Mouse (Mus musculus) forebrain, embryonic 14.5 days (tissue): Measurements from ENCODE around the gene Btbd35f30. TPM values are rescaled to one million over a fixed set of nuclear protein-coding genes. Genes with fewer than 3 reads are reported as not detected.
"Not testable (repeated sequence)": the region's sequence is repeated elsewhere in the genome, so short reads cannot be mapped to it uniquely, and the experiment has no call there.

Experiments
- ATAC-seq: fragments of 200-750 bp; cut with Nextera tagmentation; 2 replicates; pipeline ENCODE4 v1.8.0; 2017; ENCODE audit warnings: mild to moderate bottlenecking, moderate library complexity
- DNase-seq: peaks from one replicate; pipeline ENCODE4 v3.0.0-alpha.2; 2015; ENCODE audit warnings: low spot score
- H3K27ac ChIP-seq: fragments of 300-500 bp; sonication (generic); 2 replicates; pipeline ENCODE4 v1.5.1; 2014; ENCODE audit warnings: low read depth, mild to moderate bottlenecking, control low read depth, low read length, moderate library complexity
- H3K27me3 ChIP-seq: fragments of 300-500 bp; sonication (generic); replicated peaks from 2 replicates; pipeline ENCODE4 v1.6.1; 2014; ENCODE audit warnings: low read length, control low read depth, mixed read lengths; ENCODE audit not compliant: control insufficient read depth, insufficient read depth
- H3K36me3 ChIP-seq: fragments of 300-500 bp; sonication (generic); 2 replicates; pipeline ENCODE4 v1.6.1; 2014; ENCODE audit warnings: low read length, control low read depth; ENCODE audit not compliant: control insufficient read depth, insufficient read depth
- H3K4me1 ChIP-seq: fragments of 300-500 bp; sonication (generic); 2 replicates; pipeline ENCODE4 v1.6.1; 2014; ENCODE audit warnings: antibody characterized with exemption, low read length, control low read depth; ENCODE audit not compliant: control insufficient read depth, insufficient read depth
- H3K4me2 ChIP-seq: fragments of 300-500 bp; sonication (generic); 2 replicates; pipeline ENCODE4 v1.6.1; 2014; ENCODE audit warnings: mild to moderate bottlenecking, control low read depth, low read length
- H3K4me3 ChIP-seq: fragments of 300-500 bp; sonication (generic); 2 replicates; pipeline ENCODE4 v1.5.1; 2014; ENCODE audit warnings: low read depth, low read length, control low read depth
- H3K9ac ChIP-seq: fragments of 300-500 bp; sonication (generic); 2 replicates; pipeline ENCODE4 v1.6.1; 2014; ENCODE audit warnings: mild to moderate bottlenecking, low read length, control low read depth, moderate library complexity
- H3K9me3 ChIP-seq: fragments of 300-500 bp; sonication (generic); replicated peaks from 2 replicates; pipeline ENCODE4 v1.6.1; 2016; ENCODE audit warnings: low read length, control low read depth, mixed read lengths; ENCODE audit not compliant: control insufficient read depth
- WGBS: fragments of 180-500 bp; shearing (Covaris S2); extraction: QIAGEN DNeasy Blood & Tissue Kit; methylation state at CpG from one replicate; pipeline ENCODE4 v1.1.7; 2014; 5-methylcytosine and 5-hydroxymethylcytosine counted together
- polyA plus RNA-seq: library from polyadenylated mRNA; unstranded; fragments of >200 nt; fragmentation: Nextera tagmentation; extraction: Ambion mirVana; gene quantifications from 2 replicates; pipeline ENCODE4 v1.2.1, GENCODE M21; 2014

Btbd35f30 gene
- not detected in 2 replicates for polyA plus RNA-seq

DNA sequence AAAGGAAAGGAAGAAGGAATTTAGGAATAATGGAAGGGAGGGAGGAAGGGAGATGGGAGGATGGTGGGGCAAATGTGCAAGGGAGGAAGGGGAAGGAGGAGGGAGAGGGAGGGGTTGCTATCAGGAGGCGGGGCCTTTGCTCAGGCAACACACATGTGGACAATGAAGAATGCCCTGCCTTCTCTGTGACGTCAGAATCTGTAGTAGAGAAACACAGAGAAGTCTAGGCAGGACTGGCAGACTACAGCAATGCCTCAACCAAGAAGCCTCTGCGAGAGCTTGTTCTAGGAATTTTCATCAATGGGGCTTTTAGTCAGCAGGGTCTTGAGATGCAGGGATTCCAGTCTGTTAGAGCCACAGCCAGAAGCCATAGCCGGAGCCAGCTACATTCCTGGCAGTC lies at the start of gene Btbd35f30:
Gene Btbd35f30, plus strand, starts transcription at position 301 of the 400 bp plus-strand sequence.
- H3K27ac ChIP-seq, DNase-seq, H3K4me3 ChIP-seq, H3K27me3 ChIP-seq, H3K4me1 ChIP-seq, ATAC-seq, H3K36me3 ChIP-seq, H3K9me3 ChIP-seq, H3K9ac ChIP-seq, H3K4me2 ChIP-seq: not testable (repeated sequence)
- no CpG with 5 or more reads among the region's 4 CpGs for WGBS

DNA sequence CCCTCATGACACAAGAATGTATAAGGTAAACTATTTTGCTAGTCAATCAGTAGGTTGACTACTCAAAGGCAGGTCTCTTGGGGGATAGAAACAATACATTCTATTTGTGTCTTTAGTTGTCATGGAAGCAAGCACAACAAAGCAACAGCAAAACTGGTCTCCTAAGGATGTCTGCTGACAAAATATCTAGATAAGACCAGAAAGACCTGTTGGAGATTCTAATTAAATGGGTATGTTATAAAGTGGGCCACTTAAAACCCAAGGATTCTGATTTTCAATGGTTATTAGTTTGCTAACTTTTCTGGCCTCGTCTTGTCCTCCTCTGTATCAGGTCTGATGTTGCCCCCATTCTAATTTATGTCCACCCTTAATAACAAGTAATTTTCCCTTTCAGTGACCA lies 47.0 kb downstream of the Btbd35f30 start, which contains the start of gene Gm21789:
Gene Gm21789, plus strand, starts transcription at position 301 of the 400 bp plus-strand sequence.
- H3K4me3 ChIP-seq, H3K9me3 ChIP-seq, H3K9ac ChIP-seq, ATAC-seq, H3K4me1 ChIP-seq, H3K4me2 ChIP-seq, H3K27me3 ChIP-seq, DNase-seq, H3K36me3 ChIP-seq, H3K27ac ChIP-seq: not testable (repeated sequence)
- WGBS: no CpG with 5 or more reads among the region's 1 CpGs

Other genes with a start within 250 kb of the Btbd35f30 start
- gene Gm5926, start 243.9 kb upstream of the Btbd35f30 start, polyA plus RNA-seq: not detected in 2 replicates
- not detected in 2 replicates for gene Btbd35f21, start 168.5 kb upstream of the Btbd35f30 start, polyA plus RNA-seq
- not detected in 2 replicates for gene Gm21789, start 47.1 kb downstream of the Btbd35f30 start, polyA plus RNA-seq
- gene Btbd35f5, start 79.3 kb downstream of the Btbd35f30 start, polyA plus RNA-seq: not detected in 2 replicates